Mouse (Mus musculus): ENCODE data around the gene Zfp839. TPM values are rescaled to one million over a fixed set of nuclear protein-coding genes. Genes with fewer than 3 reads are reported as not detected.

The Zfp839 gene
- polyA plus RNA-seq, 1 experiment from 2014 or later: 1.8 TPM

- H3K9ac ChIP-seq: no peak overlapping the region
- H3K4me1 ChIP-seq (replicated peaks): no peaks in the 10 kb centered on the region; the same call in 1 of the 2 replicates
- no peak overlapping the region for H3K27ac ChIP-seq (replicated peaks)
- no peaks in the 10 kb centered on the region for H3K9me3 ChIP-seq (replicated peaks)
- no peak for ATAC-seq (ENCODE audit: insufficient read depth)
- no peak overlapping the region for H3K4me3 ChIP-seq (replicated peaks)
- H3K4me2 ChIP-seq: no peak overlapping the region
- WGBS (ENCODE audit: insufficient replicate concordance): 68% methylated on average over 2 of the region's 2 CpGs
- H3K36me3 ChIP-seq (replicated peaks): no peaks in the 10 kb centered on the region
- no peaks in the 10 kb centered on the region for H3K27me3 ChIP-seq
Observed at GRCm38 (mm10) chr12:110816833-110817232, 33.2 kb upstream of the Zfp839 start.

GRCm38 (mm10) chr12:110819367-110819766 is 30.7 kb upstream of the Zfp839 start:
- Histone ChIP-seq H3K36me3 (replicated peaks) (no peaks in the 10 kb centered on the region), H3K9me3 (replicated peaks) (no peaks in the 10 kb centered on the region), H3K4me1 (replicated peaks) (no peaks in the 10 kb centered on the region), H3K27ac (replicated peaks) (no peak overlapping the region), H3K9ac (no peak overlapping the region), H3K4me3 (replicated peaks) (no peak overlapping the region), H3K27me3 (no peaks in the 10 kb centered on the region), H3K4me2 (no peak overlapping the region)
- WGBS (ENCODE audit: insufficient replicate concordance): 66% methylated on average over 8 of the region's 8 CpGs
- no peak for ATAC-seq (ENCODE audit: insufficient read depth)

- no peak for ATAC-seq (ENCODE audit: insufficient read depth)
- H3K4me2 ChIP-seq: no peak overlapping the region
- H3K27ac ChIP-seq (replicated peaks): no peak overlapping the region
- 81% methylated on average over 2 of the region's 2 CpGs for WGBS (ENCODE audit: insufficient replicate concordance)
- no peak overlapping the region for H3K9ac ChIP-seq
- H3K36me3 ChIP-seq (replicated peaks): no peaks in the 10 kb centered on the region
- no peaks in the 10 kb centered on the region for H3K4me1 ChIP-seq (replicated peaks)
- H3K4me3 ChIP-seq (replicated peaks): no peak overlapping the region
- no peaks in the 10 kb centered on the region for H3K27me3 ChIP-seq
- H3K9me3 ChIP-seq (replicated peaks): no peaks in the 10 kb centered on the region
Observed at GRCm38 (mm10) chr12:110821787-110822186, 28.3 kb upstream of the Zfp839 start.

GRCm38 (mm10) chr12:110822366-110822765 is 27.7 kb upstream of the Zfp839 start:
- no peaks in the 10 kb centered on the region for H3K27me3 ChIP-seq
- no peak overlapping the region for H3K4me3 ChIP-seq (replicated peaks)
- no peak for ATAC-seq (ENCODE audit: insufficient read depth)
- 63% methylated on average over 7 of the region's 7 CpGs for WGBS (ENCODE audit: insufficient replicate concordance)
- no peaks in the 10 kb centered on the region for H3K4me1 ChIP-seq (replicated peaks)
- no peaks in the 10 kb centered on the region for H3K36me3 ChIP-seq (replicated peaks)
- no peaks in the 10 kb centered on the region for H3K9me3 ChIP-seq (replicated peaks)
- H3K4me2 ChIP-seq: no peak overlapping the region
- no peak overlapping the region for H3K9ac ChIP-seq
- H3K27ac ChIP-seq (replicated peaks): no peak overlapping the region

GRCm38 (mm10) chr12:110828908-110829307 is 21.1 kb upstream of the Zfp839 start:
- H3K9ac ChIP-seq: no peak overlapping the region
- no peaks in the 10 kb centered on the region for H3K9me3 ChIP-seq (replicated peaks)
- no peak overlapping the region for H3K4me2 ChIP-seq
- ATAC-seq (ENCODE audit: insufficient read depth): no peak
- H3K27ac ChIP-seq (replicated peaks): no peak overlapping the region
- no peaks in the 10 kb centered on the region for H3K4me1 ChIP-seq (replicated peaks)
- H3K36me3 ChIP-seq (replicated peaks): no peaks in the 10 kb centered on the region
- no peaks in the 10 kb centered on the region for H3K27me3 ChIP-seq
- WGBS (ENCODE audit: insufficient replicate concordance): 80% methylated on average over 4 of the region's 4 CpGs
- H3K4me3 ChIP-seq (replicated peaks): no peak overlapping the region

- ATAC-seq (ENCODE audit: insufficient read depth): no peak
- 68% methylated on average over 10 of the region's 11 CpGs for WGBS (ENCODE audit: insufficient replicate concordance)
- no peaks in the 10 kb centered on the region for H3K36me3 ChIP-seq (replicated peaks)
- H3K9ac ChIP-seq: no peak overlapping the region
- no peak overlapping the region for H3K4me3 ChIP-seq (replicated peaks)
- no peaks in the 10 kb centered on the region for H3K9me3 ChIP-seq (replicated peaks)
- no peaks in the 10 kb centered on the region for H3K4me1 ChIP-seq (replicated peaks)
- no peak overlapping the region for H3K27ac ChIP-seq (replicated peaks)
- H3K27me3 ChIP-seq: 0 out of 2 replicates have a peak, but pooled peaks cover 2% of the 10 kb centered on the region
- H3K4me2 ChIP-seq: no peak overlapping the region
Observed at GRCm38 (mm10) chr12:110830293-110831024, 19.6 kb upstream of the Zfp839 start.

GRCm38 (mm10) chr12:110835182-110835581 is 14.9 kb upstream of the Zfp839 start:
- no peak for ATAC-seq (ENCODE audit: insufficient read depth)
- no peak overlapping the region for H3K4me3 ChIP-seq (replicated peaks)
- H3K36me3 ChIP-seq (replicated peaks): no peaks in the 10 kb centered on the region
- peaks cover 5% of the 10 kb centered on the region for H3K4me1 ChIP-seq (replicated peaks)
- H3K4me2 ChIP-seq: no peak overlapping the region
- H3K9me3 ChIP-seq (replicated peaks): no peaks in the 10 kb centered on the region
- no peak overlapping the region for H3K27ac ChIP-seq (replicated peaks)
- WGBS (ENCODE audit: insufficient replicate concordance): 72% methylated on average over 3 of the region's 3 CpGs
- no peak overlapping the region for H3K9ac ChIP-seq
- peaks cover 25% of the 10 kb centered on the region for H3K27me3 ChIP-seq

- H3K4me1 ChIP-seq (replicated peaks): peaks cover 18% of the 10 kb centered on the region
- H3K36me3 ChIP-seq (replicated peaks): no peaks in the 10 kb centered on the region
- no peak for ATAC-seq (ENCODE audit: insufficient read depth)
- H3K9ac ChIP-seq: no peak overlapping the region
- H3K4me3 ChIP-seq (replicated peaks): no peak overlapping the region
- H3K27ac ChIP-seq (replicated peaks): no peak overlapping the region
- peaks cover 26% of the 10 kb centered on the region for H3K27me3 ChIP-seq
- 58% methylated on average over 6 of the region's 6 CpGs for WGBS (ENCODE audit: insufficient replicate concordance)
- H3K9me3 ChIP-seq (replicated peaks): no peaks in the 10 kb centered on the region
- H3K4me2 ChIP-seq: no peak overlapping the region
Observed at GRCm38 (mm10) chr12:110836729-110837128, 13.3 kb upstream of the Zfp839 start.

GRCm38 (mm10) chr12:110837192-110837841 is 12.7 kb upstream of the Zfp839 start:
- no peak for ATAC-seq (ENCODE audit: insufficient read depth)
- no peak overlapping the region for H3K4me2 ChIP-seq
- H3K9ac ChIP-seq: no peak overlapping the region
- WGBS (ENCODE audit: insufficient replicate concordance): 35% methylated on average over 5 of the region's 5 CpGs
- peaks cover 26% of the 10 kb centered on the region for H3K27me3 ChIP-seq
- no peak overlapping the region for H3K4me3 ChIP-seq (replicated peaks)
- no peaks in the 10 kb centered on the region for H3K36me3 ChIP-seq (replicated peaks)
- no peaks in the 10 kb centered on the region for H3K9me3 ChIP-seq (replicated peaks)
- H3K27ac ChIP-seq (replicated peaks): no peak overlapping the region
- peaks cover 20% of the 10 kb centered on the region for H3K4me1 ChIP-seq (replicated peaks)

GRCm38 (mm10) chr12:110837850-110838249 is 12.2 kb upstream of the Zfp839 start:
- Histone ChIP-seq H3K4me3 (replicated peaks) (no peak overlapping the region), H3K9ac (no peak overlapping the region), H3K4me2 (no peak overlapping the region), H3K4me1 (replicated peaks) (peaks cover 20% of the 10 kb centered on the region), H3K27ac (replicated peaks) (no peak overlapping the region), H3K9me3 (replicated peaks) (no peaks in the 10 kb centered on the region), H3K27me3 (peaks cover 26% of the 10 kb centered on the region), H3K36me3 (replicated peaks) (no peaks in the 10 kb centered on the region)
- no peak for ATAC-seq (ENCODE audit: insufficient read depth)
- WGBS (ENCODE audit: insufficient replicate concordance): 67% methylated on average over 8 of the region's 8 CpGs

GRCm38 (mm10) chr12:110840348-110841198 is 9.5 kb upstream of the Zfp839 start, which contains the start of gene Mok:
TSS of gene Mok (minus strand) at chr12:110840939.
- Histone ChIP-seq H3K4me1 (replicated peaks) (peaks cover 37% of the 10 kb centered on the region), H3K36me3 (replicated peaks) (no peaks in the 10 kb centered on the region), H3K27me3 (peaks cover 24% of the 10 kb centered on the region), H3K4me3 (replicated peaks) (peak within 1 kb of the TSS; percentile 88), H3K27ac (replicated peaks) (no peak within 1 kb of the TSS), H3K9me3 (replicated peaks) (no peaks in the 10 kb centered on the region), H3K9ac (peak within 1 kb of the TSS; percentile 67), H3K4me2 (peak within 1 kb of the TSS; percentile 94)
- under 1% methylated on average over 71 of the region's 71 CpGs for WGBS (ENCODE audit: insufficient replicate concordance)
- peak; percentile 14; the same call in 1 of the 2 replicates for ATAC-seq (ENCODE audit: insufficient read depth)
